19 mouse cellular contexts compared by ENCODE assay signal in genomic region chr7:125487126-125487525, GRCm38 (mm10). TPM values are rescaled to one million over a fixed set of nuclear protein-coding genes. Genes with fewer than 3 reads are reported as not detected.
DNase-seq lines count a peak whose midpoint lies in the region; ATAC-seq and TF ChIP-seq lines count a peak whose summit lies in the region.
"Had no signal": no experiment of that assay in that cellular context is flagged by ENCODE, and none has a peak within 500 bp of the region (broad histone marks: within the 10 kb centered on the region; RNA-seq: fewer than 3 reads in every experiment).

No protein-coding gene starts in this region.

- no peak for TF ChIP-seq POLR2A in thymus, adult 2 months (IDR thresholded peaks at IDR 0.05; ENCODE audit: control insufficient read depth, extremely low read depth, insufficient read depth, low read length, poor library complexity)

- 0 out of 2 replicates have a peak overlapping the region, but pooled peaks have one; percentile 25 for H3K4me2 ChIP-seq in intestine, postnatal 0 days (replicated peaks; ENCODE audit: low read depth)
- H3K4me2 ChIP-seq: hindbrain, embryonic 12.5 days; neural tube, embryonic 12.5 days had no signal

- peak overlapping the region; percentile 86 for H3K27ac ChIP-seq in thymus, adult 2 months (ENCODE audit: control insufficient read depth, insufficient read depth, low read length)
- H3K27ac ChIP-seq in intestine, postnatal 0 days (ENCODE audit: low read depth, low read length): no peak overlapping the region
- H3K27ac ChIP-seq in gastrocnemius, adult 2 months: no peak overlapping the region
- H3K27ac ChIP-seq: hindbrain, embryonic 12.5 days; neural tube, embryonic 12.5 days had no signal

- 0 out of 2 replicates have a peak, but pooled peaks cover 4% of the 10 kb centered on the region for H3K36me3 ChIP-seq in thymus, adult 2 months (ENCODE audit: control insufficient read depth, insufficient read depth, low read length)
- peaks cover 31% of the 10 kb centered on the region for H3K36me3 ChIP-seq in intestine, postnatal 0 days (ENCODE audit: control insufficient read depth, insufficient read depth)

- TF ChIP-seq CTCF in thymus, adult 2 months (IDR thresholded peaks at IDR 0.05; ENCODE audit: borderline replicate concordance, control insufficient read depth, extremely low read depth, insufficient read depth, low read length, poor library complexity): no peak
- TF ChIP-seq CTCF in intestine, postnatal 0 days (IDR thresholded peaks at IDR 0.05; ENCODE audit: low read depth): no peak
- no peak for TF ChIP-seq CTCF in gastrocnemius, adult 2 months (IDR thresholded peaks at IDR 0.05)

- no peaks in the 10 kb centered on the region for H3K27me3 ChIP-seq in thymus, adult 2 months (ENCODE audit: control insufficient read depth, insufficient read depth, low read length)
- no peaks in the 10 kb centered on the region for H3K27me3 ChIP-seq in intestine, postnatal 0 days (replicated peaks; ENCODE audit: control insufficient read depth, insufficient read depth, low read length)
- H3K27me3 ChIP-seq: hindbrain, embryonic 12.5 days; neural tube, embryonic 12.5 days had no signal

- DNase-seq in thymus, adult 2 months: no peak
- no peak for DNase-seq in thymus, postnatal 10 days (ENCODE audit: low spot score in 2 of 2)
- DNase-seq in naive thymus-derived CD4-positive, alpha-beta T cell, adult 2 months (ENCODE audit: low read depth): peak; percentile 80
- no peak for DNase-seq in gastrocnemius, adult 2 months
- DNase-seq in testis, postnatal 10 days (ENCODE audit: low spot score): no peak
- no peak for DNase-seq in right cerebral cortex, postnatal 4 days
- DNase-seq in ovary, postnatal 14 days (ENCODE audit: low spot score): no peak
- DNase-seq: adrenal gland, postnatal 25 days; B cell, adult 2 months; cerebellum, postnatal 14 days; heart, adult 18-20 months; kidney, adult 2 months; layer of hippocampus, postnatal 36 days; lung, adult 2 months had no signal

- H3K9ac ChIP-seq in intestine, postnatal 0 days (ENCODE audit: low read depth, low read length): no peak overlapping the region
- H3K9ac ChIP-seq: hindbrain, embryonic 12.5 days; neural tube, embryonic 12.5 days had no signal

- peaks cover 64% of the 10 kb centered on the region for H3K4me1 ChIP-seq in thymus, adult 2 months (replicated peaks; ENCODE audit: control insufficient read depth, insufficient read depth, low read length)
- peaks cover 4% of the 10 kb centered on the region; the same call in 1 of the 2 replicates for H3K4me1 ChIP-seq in intestine, postnatal 0 days (replicated peaks; ENCODE audit: control insufficient read depth, insufficient read depth, low read length)

- ATAC-seq in intestine, postnatal 0 days: no peak
- ATAC-seq: forebrain, embryonic 16.5 days; midbrain, embryonic 16.5 days had no signal

- WGBS in thymus, adult 2 months: 24% methylated on average over 10 of the region's 10 CpGs
- 63% methylated on average over 10 of the region's 10 CpGs for WGBS in intestine, postnatal 0 days

- intact Hi-C loops in gastrocnemius, adult 2 months (cut with DNase I): no loop called here

- no peak overlapping the region for H3K4me3 ChIP-seq in thymus, adult 2 months (ENCODE audit: control insufficient read depth, insufficient read depth, low read length)
- H3K4me3 ChIP-seq in intestine, postnatal 0 days (ENCODE audit: low read depth, low read length): no peak overlapping the region
- no peak overlapping the region for H3K4me3 ChIP-seq in gastrocnemius, adult 2 months
- H3K4me3 ChIP-seq: hindbrain, embryonic 12.5 days; neural tube, embryonic 12.5 days had no signal

- H3K9me3 ChIP-seq in intestine, postnatal 0 days (ENCODE audit: control insufficient read depth): no peaks in the 10 kb centered on the region
- H3K9me3 ChIP-seq: hindbrain, embryonic 12.5 days; neural tube, embryonic 12.5 days had no signal

RNA-seq across cellular contexts. Expression of gene Nsmce1, which starts 4.3 kb away (rescaled TPM):
- polyA plus RNA-seq in thymus, adult 2 months (2012; rRNA removed): 93.7 and 111 TPM in 2 replicates
- polyA plus RNA-seq in intestine, postnatal 0 days (2015; fragmentation: Nextera tagmentation; extraction: Ambion mirVana): 84.5 and 87.9 TPM in 2 replicates
- 10 to 100 TPM in 1 of 2 experiments, 1 to 10 TPM in 1; 10.0 to 12.0 TPM for total RNA-seq in gastrocnemius, adult 2 months (2021)

RNA-seq across cellular contexts. Expression of gene Kdm8, which starts 42.6 kb away (rescaled TPM):
- 12.5 and 14.2 TPM in 2 replicates for polyA plus RNA-seq in thymus, adult 2 months (2012; rRNA removed)
- polyA plus RNA-seq in intestine, postnatal 0 days (2015; fragmentation: Nextera tagmentation; extraction: Ambion mirVana): 3.3 and 3.5 TPM in 2 replicates
- total RNA-seq in gastrocnemius, adult 2 months (2021): 1 to 10 TPM; 7.1 to 7.5 TPM
